Mouse (Mus musculus) stomach, embryonic 15.5 days (tissue): ENCODE results near the gene Spib. TPM values are rescaled to one million over a fixed set of nuclear protein-coding genes. Genes with fewer than 3 reads are reported as not detected.

ENCODE experiments used
- ATAC-seq: fragments of 200-750 bp; cut with Nextera tagmentation; 2 replicates; pipeline ENCODE4 v1.8.0; 2017; ENCODE audit warnings: low read depth, moderate number of reproducible peaks, moderate TSS enrichment; ENCODE audit not compliant: insufficient read depth, low FRiP score
- H3K27ac ChIP-seq: fragments of 300-500 bp; sonication (generic); 2 replicates; pipeline ENCODE4 v1.5.1; 2015; ENCODE audit warnings: mild to moderate bottlenecking, inconsistent platforms
- H3K27me3 ChIP-seq: fragments of 300-500 bp; sonication (generic); replicated peaks from 2 replicates; pipeline ENCODE4 v1.6.1; 2015; ENCODE audit warnings: inconsistent platforms
- H3K36me3 ChIP-seq: fragments of 300-500 bp; sonication (generic); 2 replicates; pipeline ENCODE4 v1.6.1; 2015; ENCODE audit warnings: inconsistent platforms
- H3K4me1 ChIP-seq: fragments of 300-500 bp; sonication (generic); 2 replicates; pipeline ENCODE4 v1.6.1; 2015; ENCODE audit warnings: inconsistent platforms
- H3K4me2 ChIP-seq: fragments of 300-500 bp; sonication (generic); 2 replicates; pipeline ENCODE4 v1.6.1; 2015; ENCODE audit warnings: mild to moderate bottlenecking, inconsistent platforms
- H3K4me3 ChIP-seq: fragments of 300-500 bp; sonication (generic); replicated peaks from 2 replicates; pipeline ENCODE4 v1.5.1; 2015; ENCODE audit warnings: inconsistent platforms
- H3K9ac ChIP-seq: fragments of 300-500 bp; sonication (generic); 2 replicates; pipeline ENCODE4 v1.6.1; 2015; ENCODE audit warnings: inconsistent platforms
- H3K9me3 ChIP-seq: fragments of 300-500 bp; sonication (generic); 2 replicates; pipeline ENCODE4 v1.6.1; 2016; ENCODE audit warnings: inconsistent platforms
- WGBS: fragments of 180-500 bp; shearing (Covaris S2); methylation state at CpG from one replicate; pipeline ENCODE4 v1.1.7; 2015; 5-methylcytosine and 5-hydroxymethylcytosine counted together
- polyA plus RNA-seq: library from polyadenylated mRNA; unstranded; fragments of >200 nt; fragmentation: Nextera tagmentation; extraction: Ambion mirVana; gene quantifications from 2 replicates; pipeline ENCODE4 v1.2.1, GENCODE M21; 2015

The Spib gene
- polyA plus RNA-seq, 1 experiment from 2014 or later: 0.42 TPM

DNA sequence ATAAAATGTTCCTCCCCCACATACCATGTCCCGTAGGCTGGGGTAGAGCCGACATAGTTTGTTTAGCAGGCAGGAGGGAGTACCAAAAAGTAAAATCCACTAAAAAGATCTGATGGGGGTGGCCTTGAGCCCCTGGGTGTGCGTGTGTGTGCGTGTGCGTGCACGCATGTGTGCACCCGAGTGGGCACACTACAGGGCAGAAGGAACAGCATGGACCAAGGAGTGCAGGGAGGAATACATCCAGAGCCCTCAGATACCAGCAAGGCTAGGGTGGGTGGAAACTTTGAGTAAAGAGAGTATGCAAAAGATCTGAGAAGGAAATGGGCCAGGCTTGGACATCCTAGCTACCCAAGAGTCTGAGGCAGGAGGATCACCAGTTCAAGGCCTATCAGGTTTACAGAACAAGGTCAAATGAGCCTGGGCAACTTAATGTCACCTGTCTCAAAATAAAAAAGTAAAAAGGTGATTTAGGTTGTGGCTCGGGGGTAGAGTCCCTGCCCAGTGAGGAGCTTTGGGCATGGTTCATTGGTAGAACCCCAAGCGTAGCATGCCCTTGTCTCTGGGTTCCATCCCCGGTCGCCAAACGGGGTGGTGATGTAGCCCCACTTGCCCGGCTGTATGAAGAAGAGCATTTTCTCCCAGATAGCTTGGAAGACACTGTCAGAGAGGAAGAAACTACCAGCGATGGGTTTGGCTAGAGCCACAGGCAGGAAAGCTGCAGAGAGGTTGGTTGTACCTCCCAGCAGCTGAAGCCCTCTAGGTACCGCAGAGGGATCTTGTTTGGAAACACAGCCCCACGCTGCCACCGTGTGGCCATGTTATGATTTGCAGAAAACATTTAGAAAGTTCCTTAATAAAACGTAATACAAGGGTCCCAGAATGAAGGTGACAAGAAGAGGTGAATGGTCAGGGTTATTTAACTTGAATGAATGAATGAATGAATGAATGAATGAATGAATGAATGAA, 28.8 kb upstream of the Spib start:
- Histone ChIP-seq H3K9me3 (no peaks in the 10 kb centered on the region), H3K9ac (no peak overlapping the region), H3K27ac (no peak overlapping the region), H3K4me3 (no peak overlapping the region), H3K4me1 (no peaks in the 10 kb centered on the region), H3K27me3 (no peaks in the 10 kb centered on the region), H3K4me2 (no peak overlapping the region), H3K36me3 (no peaks in the 10 kb centered on the region)
- 52% methylated on average over 18 of the region's 18 CpGs for WGBS
- ATAC-seq: no peak

- Histone ChIP-seq H3K27ac (no peak overlapping the region), H3K4me1 (peaks cover 5% of the 10 kb centered on the region; the same call in 1 of the 2 replicates), H3K4me3 (no peak overlapping the region), H3K27me3 (no peaks in the 10 kb centered on the region), H3K9ac (no peak overlapping the region), H3K4me2 (no peak overlapping the region), H3K36me3 (no peaks in the 10 kb centered on the region), H3K9me3 (no peaks in the 10 kb centered on the region)
- ATAC-seq: no peak
- WGBS: 64% methylated on average over 2 of the region's 2 CpGs
Observed at GRCm38 (mm10) chr7:44557629-44558028, 25.8 kb upstream of the Spib start.

DNA sequence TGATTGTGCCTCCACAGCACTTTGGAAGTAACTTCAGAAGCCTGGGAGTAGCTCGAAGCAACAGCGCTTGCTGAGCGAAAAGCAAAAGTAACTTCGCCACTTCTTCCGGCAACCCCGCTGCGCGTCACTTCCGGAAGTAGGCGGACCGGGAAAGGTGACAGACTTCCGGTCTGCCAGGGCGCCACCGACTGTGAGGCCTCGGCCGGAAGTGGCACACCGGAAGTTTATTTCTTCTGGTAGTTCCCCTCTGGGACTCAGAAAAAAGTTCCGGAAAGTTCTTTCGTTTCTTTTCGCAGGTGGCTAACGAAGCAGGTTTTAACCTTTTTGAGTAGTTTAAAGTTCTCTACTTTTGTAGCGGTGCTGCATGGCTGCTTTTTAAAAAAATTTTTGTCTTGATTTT, 22.0 kb upstream of the Spib start, which contains the start of gene Nr1h2:
Gene Nr1h2, minus strand, starts transcription at position 126 of the 400 bp plus-strand sequence.
- peak; percentile 85 for ATAC-seq
- Histone ChIP-seq H3K4me2 (peak within 1 kb of the TSS; percentile 58), H3K4me3 (peak within 1 kb of the TSS; percentile 80), H3K9me3 (no peaks in the 10 kb centered on the region), H3K27ac (peak within 1 kb of the TSS; percentile 99), H3K27me3 (no peaks in the 10 kb centered on the region), H3K4me1 (peaks cover 8% of the 10 kb centered on the region; the same call in 1 of the 2 replicates), H3K36me3 (peaks cover 17% of the 10 kb centered on the region), H3K9ac (peak within 1 kb of the TSS; percentile 59)
- under 1% methylated on average over 22 of the region's 22 CpGs for WGBS

DNA sequence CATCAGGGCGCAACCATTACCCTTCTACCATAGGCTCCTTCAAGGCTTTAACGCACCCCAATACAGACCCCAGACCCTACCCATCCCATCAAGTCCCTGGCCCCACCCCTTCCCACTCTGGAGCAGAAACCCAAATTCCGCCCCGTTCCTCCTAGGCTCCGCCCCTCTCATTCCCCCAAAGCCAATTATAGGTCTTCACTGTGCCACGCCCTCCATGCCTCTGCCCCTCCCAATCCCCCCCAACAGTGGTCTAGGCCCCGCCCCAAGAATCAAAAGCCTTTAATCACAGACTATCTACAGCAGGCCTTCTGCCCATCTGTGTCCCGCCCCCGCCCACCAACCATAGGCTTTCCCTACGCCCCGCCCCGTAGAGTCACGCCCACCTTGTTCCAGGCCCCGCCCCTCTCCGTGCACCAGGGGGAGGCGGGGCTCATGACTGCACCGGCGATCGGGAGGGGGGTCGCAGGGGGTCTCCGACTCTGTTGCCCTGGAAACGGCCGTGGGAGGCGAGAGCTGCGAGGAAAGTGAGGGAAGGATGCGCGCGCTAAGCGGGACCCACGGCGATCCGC, 21.4 kb upstream of the Spib start:
- H3K9me3 ChIP-seq: no peaks in the 10 kb centered on the region
- peaks cover 8% of the 10 kb centered on the region; the same call in 1 of the 2 replicates for H3K4me1 ChIP-seq
- peak overlapping the region; percentile 80 for H3K4me3 ChIP-seq
- WGBS: 1% methylated on average over 32 of the region's 32 CpGs
- peak overlapping the region; percentile 58 for H3K4me2 ChIP-seq
- peak overlapping the region; percentile 59 for H3K9ac ChIP-seq
- H3K27ac ChIP-seq: peak overlapping the region; percentile 99
- peaks cover 17% of the 10 kb centered on the region for H3K36me3 ChIP-seq
- ATAC-seq: peak; percentile 69
- no peaks in the 10 kb centered on the region for H3K27me3 ChIP-seq

DNA sequence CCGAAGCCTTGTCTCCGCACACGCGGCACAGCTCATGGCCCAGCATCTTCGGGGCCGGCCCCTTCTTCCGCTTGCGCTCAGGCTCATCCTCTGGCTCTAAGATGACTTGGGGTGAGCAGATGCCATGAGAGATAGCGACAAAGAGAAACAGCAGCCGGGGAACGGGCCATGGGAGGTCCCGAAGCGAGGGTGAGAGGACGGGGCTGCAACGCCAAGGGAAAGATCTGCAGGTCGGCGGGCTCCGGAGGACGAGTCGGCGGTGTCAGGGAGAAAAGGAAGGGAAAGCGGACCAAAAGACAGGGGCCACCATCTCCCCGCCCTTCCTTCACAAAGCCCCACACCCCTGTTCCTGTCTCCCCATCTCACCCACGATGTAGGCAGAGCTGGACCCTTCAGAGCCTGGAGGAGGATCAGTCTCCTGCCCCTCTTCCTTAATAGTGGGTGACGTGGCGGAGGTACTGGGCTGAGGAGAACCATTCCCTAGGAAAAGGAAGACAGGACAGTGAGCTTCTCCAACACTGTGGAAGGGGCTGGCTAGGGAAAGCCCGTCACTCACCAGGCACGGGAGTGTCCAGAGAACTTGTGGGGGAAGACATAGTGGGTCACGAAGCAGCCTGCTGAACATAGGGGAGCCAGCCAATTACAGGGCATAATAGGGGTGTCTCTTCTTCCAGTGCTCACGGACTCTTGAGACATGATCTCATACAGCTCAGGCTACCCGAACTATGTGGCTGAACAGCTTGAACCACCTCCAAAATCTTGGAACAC, 20.5 kb upstream of the Spib start:
- 85% methylated on average over 31 of the region's 31 CpGs for WGBS
- Histone ChIP-seq H3K4me3 (peak overlapping the region; percentile 80), H3K4me1 (peaks cover 15% of the 10 kb centered on the region), H3K4me2 (peak overlapping the region; percentile 58), H3K9ac (no peak overlapping the region), H3K36me3 (peaks cover 17% of the 10 kb centered on the region), H3K9me3 (no peaks in the 10 kb centered on the region), H3K27ac (peak overlapping the region; percentile 99; the same call in 1 of the 2 replicates), H3K27me3 (no peaks in the 10 kb centered on the region)
- no peak for ATAC-seq

DNA sequence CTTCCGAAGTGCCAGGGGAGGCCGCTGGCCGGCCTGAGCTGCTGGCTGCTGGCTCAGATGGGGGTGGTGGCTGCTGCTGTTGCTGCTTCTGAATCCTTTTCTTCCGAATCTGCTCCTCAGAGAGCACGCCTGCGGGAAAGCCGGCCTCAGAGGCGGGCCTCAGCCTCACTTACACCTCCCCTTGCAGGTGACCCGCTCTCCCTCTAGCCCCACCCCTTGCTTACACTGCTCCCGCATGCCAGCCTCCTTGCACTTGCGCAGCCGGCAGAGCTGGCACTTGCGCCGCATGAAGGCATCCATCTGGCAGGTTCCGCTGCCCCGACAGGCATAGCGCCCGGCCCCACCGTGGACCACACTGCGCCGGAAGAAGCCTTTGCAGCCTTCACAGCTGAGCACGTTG, 19.9 kb upstream of the Spib start:
- Histone ChIP-seq H3K27ac (no peak overlapping the region), H3K4me1 (peaks cover 15% of the 10 kb centered on the region), H3K36me3 (peaks cover 17% of the 10 kb centered on the region), H3K4me3 (no peak overlapping the region), H3K4me2 (no peak overlapping the region), H3K9ac (no peak overlapping the region), H3K9me3 (no peaks in the 10 kb centered on the region), H3K27me3 (no peaks in the 10 kb centered on the region)
- 81% methylated on average over 22 of the region's 22 CpGs for WGBS
- no peak for ATAC-seq

- Histone ChIP-seq H3K9ac (no peak overlapping the region), H3K36me3 (peaks cover 17% of the 10 kb centered on the region), H3K27ac (no peak overlapping the region), H3K4me3 (no peak overlapping the region), H3K4me1 (peaks cover 15% of the 10 kb centered on the region), H3K4me2 (no peak overlapping the region), H3K27me3 (no peaks in the 10 kb centered on the region), H3K9me3 (no peaks in the 10 kb centered on the region)
- WGBS: 89% methylated on average over 21 of the region's 21 CpGs
- no peak for ATAC-seq
Observed at GRCm38 (mm10) chr7:44551301-44551700, 19.4 kb upstream of the Spib start.

DNA sequence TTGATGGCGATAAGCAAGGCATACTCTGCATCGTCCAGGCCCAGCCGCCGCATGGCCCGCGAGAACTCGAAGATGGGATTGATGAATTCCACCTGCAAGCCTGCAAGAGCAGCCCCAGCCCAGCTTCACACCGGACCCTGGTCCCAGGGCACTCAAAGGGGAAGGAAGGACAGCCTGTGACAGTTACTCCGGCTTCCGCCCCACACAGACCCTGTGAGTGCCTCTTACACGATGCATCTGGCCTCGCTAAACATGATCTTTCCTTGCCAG, 18.5 kb upstream of the Spib start:
- H3K9ac ChIP-seq: no peak overlapping the region
- H3K4me2 ChIP-seq: no peak overlapping the region
- no peaks in the 10 kb centered on the region for H3K27me3 ChIP-seq
- ATAC-seq: no peak
- H3K4me1 ChIP-seq: peaks cover 15% of the 10 kb centered on the region
- no peaks in the 10 kb centered on the region for H3K9me3 ChIP-seq
- no peak overlapping the region for H3K4me3 ChIP-seq
- 93% methylated on average over 12 of the region's 12 CpGs for WGBS
- H3K36me3 ChIP-seq: peaks cover 17% of the 10 kb centered on the region
- no peak overlapping the region for H3K27ac ChIP-seq

GRCm38 (mm10) chr7:44549621-44550408, 17.9 kb upstream of the Spib start:
- Histone ChIP-seq H3K27me3 (no peaks in the 10 kb centered on the region), H3K4me3 (no peak overlapping the region), H3K36me3 (peaks cover 17% of the 10 kb centered on the region), H3K4me2 (no peak overlapping the region), H3K9ac (no peak overlapping the region), H3K4me1 (peaks cover 15% of the 10 kb centered on the region), H3K27ac (no peak overlapping the region), H3K9me3 (no peaks in the 10 kb centered on the region)
- 93% methylated on average over 23 of the region's 23 CpGs for WGBS
- no peak for ATAC-seq

GRCm38 (mm10) chr7:44548497-44549087, 16.7 kb upstream of the Spib start, which contains the start of gene Pold1:
Gene Pold1, minus strand, starts transcription at chr7:44548849.
- WGBS: under 1% methylated on average over 43 of the region's 43 CpGs
- Histone ChIP-seq H3K4me2 (peak within 1 kb of the TSS; percentile 92), H3K36me3 (peaks cover 17% of the 10 kb centered on the region), H3K27me3 (no peaks in the 10 kb centered on the region), H3K4me1 (peaks cover 15% of the 10 kb centered on the region), H3K27ac (peak within 1 kb of the TSS; percentile 77), H3K9ac (peak within 1 kb of the TSS; percentile 65), H3K9me3 (no peaks in the 10 kb centered on the region), H3K4me3 (peak within 1 kb of the TSS; percentile 73)
- ATAC-seq: peak; percentile 96

DNA sequence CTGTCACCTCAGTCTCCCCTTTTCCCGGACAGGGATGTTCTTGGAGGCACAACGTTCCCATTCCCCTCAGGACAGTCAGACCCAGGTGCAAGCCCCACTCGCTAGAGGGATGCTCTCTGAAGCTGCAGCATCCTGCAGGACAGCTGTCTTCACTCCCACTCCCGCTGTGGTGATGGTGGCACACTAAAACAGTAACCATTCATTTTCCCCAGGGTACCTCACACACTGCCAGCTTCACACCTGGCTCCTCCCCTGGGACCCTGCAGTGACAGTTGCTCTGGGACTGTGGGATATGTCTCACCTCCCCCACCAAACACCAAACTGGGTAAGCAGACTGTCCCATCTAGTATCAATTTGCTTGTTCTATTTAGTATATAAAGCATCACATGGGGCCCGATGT, 15.9 kb upstream of the Spib start:
- H3K4me1 ChIP-seq: peaks cover 11% of the 10 kb centered on the region
- peak overlapping the region; percentile 73 for H3K4me3 ChIP-seq
- peak overlapping the region; percentile 77 for H3K27ac ChIP-seq
- H3K9me3 ChIP-seq: no peaks in the 10 kb centered on the region
- H3K36me3 ChIP-seq: peaks cover 17% of the 10 kb centered on the region
- ATAC-seq: no peak
- no peaks in the 10 kb centered on the region for H3K27me3 ChIP-seq
- peak overlapping the region; percentile 65; the same call in 1 of the 2 replicates for H3K9ac ChIP-seq
- H3K4me2 ChIP-seq: peak overlapping the region; percentile 92
- WGBS: 16% methylated on average over 5 of the region's 5 CpGs
